Mouse (Mus musculus): ENCODE measurements around the gene Tnpo1.
"Not testable (repeated sequence)": the region's sequence is repeated elsewhere in the genome, so short reads cannot be mapped to it uniquely, and the experiment has no call there.

Gene Tnpo1

DNA sequence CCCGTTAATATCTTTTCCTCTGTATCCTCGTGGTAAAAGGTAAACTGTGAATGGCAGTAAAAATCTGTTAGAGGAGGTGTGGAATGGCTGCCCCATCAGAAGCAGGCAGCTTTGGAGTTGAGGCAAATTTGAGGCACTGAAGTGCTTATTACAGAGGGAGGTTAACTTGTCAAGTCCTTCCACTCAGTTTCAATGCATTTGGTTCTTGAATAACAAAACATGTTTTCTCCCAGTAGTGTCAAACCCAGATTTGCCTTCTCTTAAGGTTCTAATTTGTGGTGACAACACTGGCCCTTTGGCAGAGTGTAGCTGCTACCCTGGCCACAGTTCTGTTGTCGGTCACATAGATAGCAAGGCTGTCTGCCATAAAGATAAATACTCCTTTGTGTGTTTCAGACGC lies 108.4 kb downstream of the Tnpo1 start:
- no peak for DNase-seq (ENCODE audit: low spot score)

DNA sequence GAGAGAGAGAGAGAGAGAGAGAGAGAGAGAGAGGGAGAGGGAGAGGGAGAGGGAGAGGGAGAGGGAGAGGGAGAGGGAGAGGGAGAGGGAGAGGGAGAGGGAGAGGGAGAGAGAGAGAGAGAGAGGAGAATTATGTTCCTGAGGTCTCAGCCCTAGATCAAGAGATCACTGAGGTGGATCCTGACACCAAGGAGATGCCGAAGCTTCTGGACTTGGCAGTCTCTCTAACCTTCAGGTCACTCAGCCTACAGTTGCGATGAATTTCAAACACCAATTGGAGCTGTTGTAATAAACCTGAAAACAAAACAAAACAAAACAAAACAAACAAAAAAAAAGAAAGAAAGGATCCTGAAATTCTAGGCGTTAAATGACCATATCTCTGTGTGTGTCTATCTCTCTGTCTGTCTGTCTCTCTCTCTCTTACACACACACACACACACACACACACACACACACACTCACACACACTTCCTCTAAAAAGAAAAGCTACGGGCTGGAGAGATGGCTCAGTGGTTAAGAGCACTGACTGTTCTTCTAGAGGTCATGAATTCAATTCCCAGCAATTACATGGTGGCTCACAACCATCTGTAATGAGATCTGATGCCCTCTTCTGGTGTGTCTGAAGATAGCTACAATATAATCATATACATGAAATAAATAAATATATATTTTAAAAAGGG lies 109.1 kb downstream of the Tnpo1 start:
- not testable (repeated sequence) for DNase-seq (ENCODE audit: low spot score)

DNA sequence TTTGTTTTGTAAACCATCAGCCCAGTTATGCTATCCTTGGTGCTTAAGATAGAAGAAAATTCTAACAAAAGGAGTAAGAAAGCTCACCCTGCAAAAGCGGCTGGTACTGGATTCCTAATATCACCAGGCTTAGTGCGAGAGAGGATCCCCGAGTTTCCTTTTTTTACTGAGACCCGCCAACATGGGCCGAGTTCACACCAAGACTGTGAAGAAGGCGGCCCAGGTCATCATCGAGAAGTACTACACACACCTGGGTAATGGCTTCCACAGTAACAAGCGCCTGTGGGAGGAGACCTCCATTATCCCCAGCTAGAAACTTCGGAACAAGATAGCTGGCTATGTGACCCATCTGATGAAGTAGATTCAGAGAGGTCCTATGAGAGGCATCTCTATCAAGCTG lies 109.6 kb downstream of the Tnpo1 start:
- no peak for DNase-seq (ENCODE audit: low spot score)

DNA sequence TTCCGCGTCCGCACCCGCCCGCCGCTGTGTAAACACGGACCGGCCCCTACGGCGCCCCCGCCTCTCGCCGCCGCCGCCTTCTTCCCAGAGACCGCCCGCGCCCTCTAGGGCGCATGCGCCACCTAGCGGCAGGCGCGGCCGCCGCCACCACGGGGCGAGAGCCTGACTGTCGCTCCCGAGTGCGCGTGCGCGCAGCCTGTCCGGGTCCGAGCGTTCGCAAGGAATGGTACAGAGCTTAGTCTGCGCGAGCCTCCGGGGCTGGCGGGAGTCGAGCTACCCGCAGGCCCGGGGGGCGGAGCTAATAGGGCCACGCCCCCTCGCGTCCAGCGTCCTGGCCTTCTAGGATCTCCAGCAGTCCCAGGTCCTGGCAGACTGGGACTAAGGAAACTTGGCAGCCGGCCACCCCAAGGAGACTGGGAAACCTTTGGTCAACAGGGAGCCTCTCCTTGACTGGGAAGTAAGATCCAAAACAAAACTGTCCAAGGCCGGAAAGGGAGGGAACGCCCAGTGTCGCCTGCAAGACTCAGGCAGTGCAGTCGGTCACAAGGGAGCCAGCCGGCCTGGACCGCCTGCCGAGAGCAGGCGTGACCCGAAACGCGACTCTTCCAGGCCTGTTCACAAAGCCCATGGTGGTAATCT lies 110.9 kb downstream of the Tnpo1 start, which contains the start of gene Fcho2:
Fcho2 (minus strand) TSS at position 303 of the 639 bp plus-strand sequence.
- DNase-seq (ENCODE audit: low spot score): peak; percentile 98

DNA sequence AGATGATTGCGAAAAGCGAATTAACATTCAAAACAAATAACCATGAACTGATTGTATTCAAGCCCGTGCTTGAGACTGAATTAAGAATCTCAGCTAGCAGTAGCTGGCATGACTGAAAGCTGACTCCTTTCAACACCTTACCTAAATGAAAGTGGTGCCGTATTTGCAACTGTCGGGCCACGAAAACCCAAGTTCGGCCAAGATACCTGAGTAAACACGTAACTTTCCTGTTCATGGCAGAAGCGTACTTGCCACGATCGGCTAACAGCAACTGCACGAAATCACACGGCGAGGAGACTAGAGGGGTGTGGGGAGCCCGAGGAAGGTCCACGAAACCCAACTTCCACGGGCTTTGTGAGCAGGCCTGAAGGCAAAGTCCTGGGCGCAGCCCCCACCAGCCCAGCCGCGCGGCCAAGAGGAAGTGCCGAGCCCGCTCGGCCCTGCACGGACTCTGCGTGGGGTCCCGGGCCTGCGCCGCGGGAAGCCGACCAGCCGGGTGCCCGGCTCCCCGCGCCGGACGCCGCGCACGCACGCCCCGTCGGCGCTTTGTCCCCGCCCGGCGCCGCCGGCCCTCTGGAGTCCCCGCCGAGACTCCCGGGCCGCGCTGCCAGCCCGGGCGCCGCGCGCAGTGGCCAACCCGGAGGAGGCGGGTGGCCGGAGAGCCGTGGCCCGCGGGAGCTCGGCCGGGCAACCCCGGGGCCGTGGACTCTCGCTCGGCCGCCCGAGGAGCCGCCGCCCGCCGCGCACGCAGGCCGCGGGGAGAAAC lies 111.7 kb downstream of the Tnpo1 start:
- DNase-seq (ENCODE audit: low spot score): peak; percentile 58

DNA sequence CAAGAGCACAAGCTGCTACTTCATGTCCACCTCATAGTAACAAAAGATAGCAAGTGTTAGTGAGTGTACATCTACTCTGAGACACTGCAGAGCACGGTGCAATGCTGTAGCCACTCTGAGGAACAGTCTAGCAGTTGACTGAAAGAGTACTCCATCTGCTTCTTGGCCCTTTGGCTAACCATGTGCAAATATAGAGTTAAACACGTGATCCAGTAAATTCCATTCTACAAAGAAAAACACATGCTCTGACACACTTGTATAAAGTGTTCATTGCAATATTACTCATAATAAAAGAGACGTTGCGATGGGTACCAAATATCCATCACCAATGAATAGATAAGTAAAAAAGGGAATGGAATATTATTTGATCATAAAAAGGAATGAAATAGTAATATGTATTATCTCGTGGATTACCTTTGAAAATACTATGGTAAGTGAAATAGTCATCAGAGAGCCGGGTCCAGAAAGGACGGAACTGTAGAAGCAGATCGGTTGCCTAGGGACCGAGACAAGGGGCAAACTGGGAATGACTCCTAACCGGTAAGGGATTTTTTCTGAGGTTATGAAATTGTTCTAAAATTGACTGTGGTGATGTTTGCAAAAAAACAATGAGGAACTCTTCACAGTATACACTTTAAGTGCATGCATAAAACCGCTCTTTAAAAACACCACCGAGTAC lies 112.4 kb downstream of the Tnpo1 start:
- peak; percentile 23 for DNase-seq (ENCODE audit: low spot score)

DNA sequence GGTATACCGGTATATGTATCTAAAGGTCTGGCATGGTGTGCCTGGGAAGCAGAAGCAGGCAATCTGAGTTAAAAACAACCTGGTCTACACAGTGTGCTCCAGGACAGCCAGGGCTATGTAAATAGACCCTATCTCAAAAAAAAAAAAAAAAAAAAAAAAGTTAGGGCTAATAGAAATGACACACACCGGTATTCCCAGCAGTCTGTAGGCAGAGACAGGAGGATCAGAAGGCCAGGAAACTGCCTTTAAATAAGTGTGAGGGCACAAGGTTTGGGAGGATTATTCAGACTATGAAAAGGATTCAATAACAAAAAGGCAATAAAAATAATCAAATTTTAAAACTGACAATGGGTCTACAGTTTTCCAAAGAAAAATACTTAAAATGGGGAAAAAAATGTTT lies 113.0 kb downstream of the Tnpo1 start:
- DNase-seq (ENCODE audit: low spot score): no peak

DNA sequence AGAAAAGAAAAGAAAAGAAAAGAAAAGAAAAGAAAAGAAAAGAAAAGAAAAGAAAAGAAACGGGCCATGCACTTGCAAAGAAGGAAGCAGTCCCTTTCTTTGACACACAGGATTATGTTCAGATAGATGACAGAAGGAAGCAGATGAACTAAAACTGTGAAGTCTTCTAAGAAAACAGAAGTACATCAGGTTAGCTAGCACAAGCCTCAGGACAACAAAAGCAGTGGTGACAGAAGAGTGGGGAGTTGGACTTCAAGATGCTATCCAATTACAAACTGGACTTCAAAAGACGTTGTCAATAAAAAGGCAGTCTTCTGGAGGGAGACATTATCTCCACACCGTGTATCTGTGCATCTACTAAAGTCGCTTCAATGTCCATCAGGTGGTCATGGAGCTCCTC lies 113.9 kb downstream of the Tnpo1 start:
- DNase-seq (ENCODE audit: low spot score): no peak

DNA sequence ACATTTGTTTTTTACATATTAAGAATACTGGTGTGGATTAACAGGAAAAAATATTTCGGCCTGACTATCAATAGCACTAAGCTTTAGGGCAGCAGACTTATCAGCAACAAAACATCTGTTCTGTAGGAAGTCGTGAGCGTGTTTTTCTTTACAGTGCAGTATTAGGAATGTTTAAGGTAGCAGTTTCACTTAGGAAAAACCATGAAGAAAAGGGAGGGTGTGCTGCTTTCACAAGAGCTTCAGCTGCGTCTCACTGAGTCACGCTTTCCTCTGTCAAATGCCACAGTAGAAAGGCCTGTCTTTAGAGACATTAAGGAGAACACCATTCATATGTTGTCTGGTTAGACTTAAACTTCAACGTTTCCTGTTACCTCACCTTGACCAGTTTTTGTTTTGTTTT lies 116.0 kb downstream of the Tnpo1 start:
- peak; percentile 23 for DNase-seq (ENCODE audit: low spot score)

DNA sequence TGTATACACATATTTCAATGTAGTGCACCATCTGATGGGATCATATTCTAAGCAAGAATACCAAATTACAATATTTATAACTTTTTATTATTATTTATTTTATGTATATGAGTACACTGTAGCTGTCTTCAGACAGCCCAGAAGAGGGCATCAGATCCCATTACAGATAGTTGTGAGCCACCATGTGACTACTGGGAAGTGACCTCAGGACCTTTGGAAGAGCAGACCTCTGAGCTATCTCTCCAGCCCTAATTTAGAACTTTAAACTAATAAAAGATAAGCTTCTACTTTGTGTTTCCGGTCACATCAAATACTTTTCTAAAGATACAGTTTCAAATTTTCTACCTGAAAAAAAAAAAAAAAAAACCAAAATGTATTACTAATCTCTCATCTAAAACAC lies 117.1 kb downstream of the Tnpo1 start:
- DNase-seq (ENCODE audit: low spot score): no peak

DNA sequence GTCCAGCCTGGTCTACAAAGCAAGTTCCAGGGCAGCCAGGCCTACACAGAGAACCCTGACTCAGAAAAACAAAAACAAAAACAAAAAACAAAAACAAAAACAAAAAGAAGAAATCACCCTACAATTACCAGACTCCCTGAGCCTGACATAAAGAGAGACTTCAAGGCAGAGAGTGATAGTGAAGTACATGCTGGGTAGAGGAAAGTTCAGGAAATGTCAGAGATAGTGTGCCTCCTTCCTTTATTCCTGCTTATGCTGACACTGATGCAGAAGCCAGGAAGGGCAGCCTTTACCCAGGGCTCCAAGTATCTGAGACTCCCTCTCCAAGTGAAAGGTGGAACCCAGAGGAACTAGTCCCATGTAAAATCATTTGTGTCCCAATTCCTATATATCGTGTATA lies 121.7 kb downstream of the Tnpo1 start:
- DNase-seq (ENCODE audit: low spot score): no peak

DNA sequence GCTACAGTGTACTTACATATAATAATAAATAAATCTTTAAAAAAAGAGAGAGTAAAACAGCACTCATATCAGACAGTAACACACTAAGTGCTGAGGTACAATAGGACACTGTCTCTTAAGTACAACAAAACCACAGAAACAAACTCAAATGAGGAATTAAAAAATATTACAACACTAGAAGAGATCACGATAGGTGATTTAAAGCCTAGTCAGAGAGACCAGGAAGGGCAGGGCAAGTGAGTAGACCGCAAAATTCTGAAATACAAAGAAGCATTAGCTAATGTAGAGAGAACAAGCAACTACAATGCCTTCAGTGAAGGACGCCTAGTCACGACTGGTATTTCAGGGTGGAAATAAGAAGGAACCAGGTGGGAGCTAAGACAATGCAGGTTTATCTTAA lies 122.5 kb downstream of the Tnpo1 start:
- DNase-seq (ENCODE audit: low spot score): no peak

DNA sequence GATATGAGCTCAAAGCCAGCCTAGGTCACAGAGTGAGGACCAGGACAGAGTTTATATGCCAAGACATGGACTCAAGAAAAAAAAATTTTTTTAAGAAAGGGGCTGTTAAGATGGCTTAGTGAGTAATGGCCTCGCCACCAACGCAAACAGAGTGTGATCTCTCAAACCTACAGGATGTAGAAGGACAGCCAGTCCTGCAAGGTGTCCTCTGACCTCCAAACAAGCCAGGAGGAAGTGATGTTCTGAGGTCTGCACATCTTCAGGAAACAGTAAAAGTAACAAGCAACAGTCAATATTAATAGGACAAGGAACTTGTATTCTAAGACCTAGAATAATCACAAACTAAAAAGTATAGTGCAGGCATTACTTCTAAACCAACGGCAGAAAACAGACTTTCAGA lies 123.2 kb downstream of the Tnpo1 start:
- no peak for DNase-seq (ENCODE audit: low spot score)

DNA sequence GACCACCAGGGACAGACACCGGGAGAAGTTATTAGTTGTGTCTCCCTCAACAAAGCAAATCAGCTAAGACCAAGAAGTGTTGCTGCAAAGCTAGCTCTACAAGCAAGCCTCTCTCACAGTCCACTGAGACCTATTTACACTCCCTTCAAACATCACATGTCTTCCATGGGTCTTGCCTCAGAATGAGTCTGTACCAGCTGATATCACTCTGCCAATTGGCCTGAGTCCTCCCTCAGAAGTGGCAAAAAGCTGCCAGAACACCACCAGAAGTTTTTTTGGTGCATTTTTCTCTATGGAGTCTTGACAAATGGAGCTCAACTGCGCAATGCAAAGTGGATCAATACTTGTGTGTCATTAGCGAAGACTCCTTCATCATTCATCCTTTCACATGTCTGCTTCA lies 130.7 kb downstream of the Tnpo1 start:
- DNase-seq (ENCODE audit: low spot score): no peak

DNA sequence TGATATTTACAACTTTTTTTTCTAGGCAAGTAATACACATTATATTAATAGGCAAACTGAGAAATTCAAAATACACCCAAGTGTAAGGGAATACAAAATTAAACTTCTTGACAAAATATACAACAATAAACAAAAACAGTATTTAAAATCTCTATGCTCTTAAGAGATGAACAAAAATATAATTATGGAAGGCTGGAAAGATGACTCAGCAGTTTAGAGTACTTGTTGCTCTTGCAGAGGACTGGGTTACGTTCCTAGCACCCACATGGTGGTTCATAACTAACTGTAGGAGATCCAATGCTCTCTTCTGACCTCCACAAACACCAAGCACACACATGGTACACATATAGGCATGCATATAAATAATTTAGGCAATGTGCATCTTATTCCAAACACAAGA lies 133.3 kb downstream of the Tnpo1 start:
- no peak for DNase-seq (ENCODE audit: low spot score)

DNA sequence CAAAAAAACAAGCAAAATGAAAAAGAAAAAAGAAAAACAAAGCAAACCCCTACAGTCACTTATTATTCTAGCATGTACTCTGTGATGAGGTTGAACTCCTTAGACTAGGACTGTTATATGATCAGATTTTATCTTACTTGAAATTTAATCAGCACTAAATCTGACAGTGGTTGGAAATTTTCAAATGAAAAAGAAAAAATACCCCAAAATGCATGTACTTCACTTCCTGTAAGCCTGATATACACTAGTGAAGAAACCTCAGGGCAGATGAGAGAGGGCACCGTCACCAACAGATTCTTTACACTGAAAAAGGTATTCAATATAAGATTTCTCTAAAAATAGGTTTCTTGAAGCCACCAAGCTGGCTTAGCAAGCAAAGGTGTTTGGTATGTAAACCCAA lies 134.5 kb downstream of the Tnpo1 start:
- DNase-seq (ENCODE audit: low spot score): no peak
